Mouse (Mus musculus): ENCODE data around the gene Sugp1.

The Sugp1 gene

GRCm38 (mm10) chr8:70112401-70113016 is 69.9 kb downstream of the Sugp1 start:
- DNase-seq: no peak

- no peak for DNase-seq
Measured at GRCm38 (mm10) chr8:70114488-70114887, 71.9 kb downstream of the Sugp1 start.

GRCm38 (mm10) chr8:70114892-70115291 is 72.3 kb downstream of the Sugp1 start:
- no peak for DNase-seq

- no peak for DNase-seq
Measured at GRCm38 (mm10) chr8:70117611-70118010, 75.0 kb downstream of the Sugp1 start.

- no peak for DNase-seq
Measured at GRCm38 (mm10) chr8:70118726-70119700, 76.4 kb downstream of the Sugp1 start.

GRCm38 (mm10) chr8:70120667-70121066 is 78.1 kb downstream of the Sugp1 start, which contains the start of gene Ncan:
Gene Ncan (minus strand): TSS chr8:70120873.
- DNase-seq: peak; percentile 90

All from cerebellum, adult 9-11 months (tissue).